Mouse (Mus musculus) heart, postnatal 0 days (tissue): Measurements from ENCODE around the gene Cux1.

Experiments
- CTCF ChIP-seq: IDR thresholded peaks from 2 replicates; pipeline ENCODE4 v1.5.1; 2016; ENCODE audit warnings: antibody characterized with exemption, control low read depth, low read depth
- EP300 ChIP-seq: IDR thresholded peaks from 2 replicates; pipeline ENCODE4 v1.6.1; 2016; ENCODE audit warnings: antibody characterized with exemption, low read depth

DNA sequence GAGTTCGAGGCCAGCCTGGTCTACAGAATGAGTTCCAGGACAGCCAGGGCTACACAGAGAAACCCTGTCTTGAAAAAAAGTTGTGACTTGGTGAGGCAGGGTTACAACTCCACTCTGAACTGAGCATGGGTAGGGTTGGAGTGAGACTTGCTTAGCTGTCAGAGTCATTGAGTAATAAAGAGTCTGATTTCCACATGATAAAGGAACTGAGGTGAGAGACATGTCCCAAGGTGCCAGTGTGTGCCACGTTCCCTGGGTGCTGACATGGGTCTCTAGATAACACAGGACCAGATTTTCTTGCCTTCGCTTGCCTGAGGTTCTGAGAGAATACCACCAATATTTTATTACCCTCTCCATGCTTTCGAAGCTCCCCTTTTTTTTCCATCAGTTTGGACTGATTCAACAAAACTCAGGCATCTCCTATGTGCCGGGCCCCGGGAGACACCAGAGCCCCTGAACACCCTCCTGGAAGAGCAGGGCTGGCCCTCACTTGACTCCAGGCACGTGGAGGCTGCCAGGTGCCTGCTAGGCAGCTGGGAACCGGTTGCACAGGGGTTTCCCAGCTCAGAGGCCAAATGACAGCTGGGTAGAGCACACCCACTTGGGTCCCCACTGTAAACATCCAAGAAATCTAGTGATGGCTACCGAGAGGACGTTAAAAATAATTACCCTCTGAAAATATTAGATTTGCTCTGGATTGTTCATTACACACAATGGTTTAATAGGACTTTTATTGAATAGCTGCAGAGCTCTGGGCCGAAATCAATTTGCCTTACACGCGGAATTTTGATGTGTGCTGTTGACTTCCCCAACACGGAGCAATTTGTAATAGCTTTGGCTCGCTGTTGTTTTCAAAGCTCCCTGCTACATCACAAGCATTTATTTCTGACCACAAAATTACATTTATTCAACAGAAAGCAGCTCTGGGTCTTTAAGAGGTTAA is 164.4 kb downstream of the Cux1 start:
- TF ChIP-seq EP300 (no peak), CTCF (no peak)
